Mouse (Mus musculus) liver, embryonic 13.5 days (tissue): ENCODE measurements around the gene Ccser2. TPM values are rescaled to one million over a fixed set of nuclear protein-coding genes. Genes with fewer than 3 reads are reported as not detected.
A peak's percentile ranks its signal among the peaks of the same experiment; 100 is the strongest.

Experiments
- ATAC-seq: fragments of 200-750 bp; cut with Nextera tagmentation; 2 replicates; pipeline ENCODE4 v1.8.0; 2017; ENCODE audit warnings: low read depth, mild to moderate bottlenecking, moderate number of reproducible peaks, moderate library complexity
- DNase-seq: peaks from one replicate; pipeline ENCODE4 v3.0.0; 2022
- H3K27ac ChIP-seq: fragments of 300-500 bp; sonication (generic); 2 replicates; pipeline ENCODE4 v1.5.1; 2015; ENCODE audit warnings: moderate library complexity, mild to moderate bottlenecking, inconsistent platforms
- H3K27me3 ChIP-seq: fragments of 300-500 bp; sonication (generic); 2 replicates; pipeline ENCODE4 v1.6.1; 2015; ENCODE audit warnings: mild to moderate bottlenecking, inconsistent platforms
- H3K36me3 ChIP-seq: fragments of 300-500 bp; sonication (generic); 2 replicates; pipeline ENCODE4 v1.6.1; 2015; ENCODE audit warnings: mild to moderate bottlenecking, inconsistent platforms
- H3K4me1 ChIP-seq: fragments of 300-500 bp; sonication (generic); replicated peaks from 2 replicates; pipeline ENCODE4 v1.6.1; 2015; ENCODE audit warnings: inconsistent platforms
- H3K4me2 ChIP-seq: fragments of 300-500 bp; sonication (generic); 2 replicates; pipeline ENCODE4 v1.6.1; 2015; ENCODE audit warnings: inconsistent platforms, mild to moderate bottlenecking, moderate library complexity
- H3K4me3 ChIP-seq: fragments of 300-500 bp; sonication (generic); replicated peaks from 2 replicates; pipeline ENCODE4 v1.5.1; 2015; ENCODE audit warnings: mild to moderate bottlenecking, inconsistent platforms
- H3K9ac ChIP-seq: fragments of 300-500 bp; sonication (generic); 2 replicates; pipeline ENCODE4 v1.6.1; 2015; ENCODE audit warnings: mild to moderate bottlenecking, inconsistent platforms
- H3K9me3 ChIP-seq: fragments of 300-500 bp; sonication (generic); replicated peaks from 2 replicates; pipeline ENCODE4 v1.6.1; 2016; ENCODE audit warnings: inconsistent platforms
- WGBS: fragments of 180-500 bp; shearing (Covaris S2); methylation state at CpG from one replicate; pipeline ENCODE4 v1.1.7; 2015; ENCODE audit not compliant: insufficient replicate concordance; 5-methylcytosine and 5-hydroxymethylcytosine counted together
- polyA plus RNA-seq: library from polyadenylated mRNA; unstranded; fragments of >200 nt; fragmentation: Nextera tagmentation; extraction: Ambion mirVana; gene quantifications from 2 replicates; pipeline ENCODE4 v1.2.1, GENCODE M21; 2015

Ccser2 gene
- polyA plus RNA-seq, 1 experiment from 2014 or later = 6.4 TPM

DNA sequence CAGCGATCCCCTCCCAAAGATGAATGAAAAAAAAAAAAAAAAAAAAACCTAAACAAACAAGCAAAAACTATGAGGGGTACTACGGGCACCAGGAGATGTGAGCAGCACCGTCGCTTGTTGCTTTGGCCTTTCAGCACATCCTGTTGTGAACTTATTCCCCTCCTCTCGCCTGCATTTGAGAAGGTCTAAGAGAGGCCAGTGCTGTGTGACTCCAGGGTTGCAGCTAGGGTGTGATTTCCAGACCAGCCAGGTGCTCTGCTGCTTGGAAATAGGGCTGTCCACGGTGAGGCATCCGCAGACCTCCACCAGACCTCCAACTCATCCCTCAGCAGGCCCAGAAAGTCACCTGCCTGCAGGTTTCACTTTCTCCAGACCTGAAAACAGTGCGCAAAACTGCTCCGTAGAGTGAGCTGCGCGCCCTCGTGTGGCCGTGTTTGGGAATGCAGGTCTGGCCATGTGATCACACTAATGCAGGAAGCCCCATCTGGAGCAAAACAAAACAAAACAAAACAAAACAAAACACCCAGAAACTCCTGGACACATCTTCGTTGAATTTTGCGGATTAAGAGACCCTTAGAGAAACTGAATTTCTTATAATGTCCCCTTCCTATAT lies 104.6 kb downstream of the Ccser2 start:
- no peaks in the 10 kb centered on the region for H3K9me3 ChIP-seq
- no peaks in the 10 kb centered on the region for H3K27me3 ChIP-seq
- no peaks in the 10 kb centered on the region for H3K36me3 ChIP-seq
- H3K4me3 ChIP-seq = peak overlapping the region; percentile 45
- 15% methylated on average over 15 of the region's 15 CpGs for WGBS
- H3K27ac ChIP-seq = no peak overlapping the region
- H3K9ac ChIP-seq = peak overlapping the region; percentile 49; the same call in 1 of the 2 replicates
- peak overlapping the region; percentile 67 for H3K4me2 ChIP-seq
- ATAC-seq (peak; percentile 61; the same call in 1 of the 2 replicates), DNase-seq (peak; percentile 23)
- peaks cover 7% of the 10 kb centered on the region; the same call in 1 of the 2 replicates for H3K4me1 ChIP-seq

DNA sequence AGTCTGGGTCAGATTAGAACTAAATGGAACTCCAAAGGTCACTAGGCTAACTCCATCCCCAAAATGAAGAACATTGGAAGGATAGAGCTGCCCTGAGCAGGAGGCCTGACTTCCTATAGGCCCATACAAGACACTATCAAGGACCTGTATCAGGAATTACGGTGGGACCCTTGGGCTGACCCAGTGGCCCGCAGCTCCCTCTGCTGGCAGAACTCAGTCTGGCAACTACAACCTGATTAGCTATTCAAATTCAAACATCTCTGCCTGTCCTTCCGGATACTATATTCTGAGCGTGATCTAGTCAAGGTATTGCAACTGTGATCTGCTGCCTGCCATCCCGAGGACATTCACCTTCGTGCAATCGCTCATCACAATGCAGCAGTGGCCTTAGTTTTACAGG lies 106.2 kb downstream of the Ccser2 start:
- H3K9ac ChIP-seq = no peak overlapping the region
- H3K27ac ChIP-seq = no peak overlapping the region
- WGBS = 17% methylated on average over 7 of the region's 7 CpGs
- ATAC-seq = no peak
- H3K4me1 ChIP-seq = peaks cover 7% of the 10 kb centered on the region; the same call in 1 of the 2 replicates
- no peak overlapping the region for H3K4me3 ChIP-seq
- DNase-seq = no peak
- H3K9me3 ChIP-seq = no peaks in the 10 kb centered on the region
- H3K4me2 ChIP-seq = no peak overlapping the region
- H3K36me3 ChIP-seq = no peaks in the 10 kb centered on the region
- H3K27me3 ChIP-seq = no peaks in the 10 kb centered on the region

DNA sequence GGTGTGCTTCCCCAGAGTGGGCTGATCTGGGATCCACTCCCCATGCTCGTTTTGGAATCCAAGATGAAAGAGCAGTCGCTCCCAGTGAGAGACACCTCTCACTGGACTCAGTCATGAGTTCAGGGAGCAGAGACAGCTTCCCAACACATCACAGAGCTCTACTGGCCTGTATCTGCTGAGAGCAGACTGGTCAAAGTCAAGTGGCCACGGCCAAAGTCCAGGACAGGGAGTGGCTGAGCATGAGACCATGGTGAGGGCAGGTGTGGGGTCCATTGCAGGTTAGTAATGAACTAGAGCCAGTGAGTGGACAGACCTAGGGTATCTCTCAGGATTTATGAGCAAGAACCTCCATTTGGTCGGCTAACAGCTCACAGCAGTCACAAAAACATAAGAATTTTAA lies 109.6 kb downstream of the Ccser2 start:
- no peak for ATAC-seq
- WGBS = 44% methylated on average over 4 of the region's 4 CpGs
- no peak overlapping the region for H3K27ac ChIP-seq

DNA sequence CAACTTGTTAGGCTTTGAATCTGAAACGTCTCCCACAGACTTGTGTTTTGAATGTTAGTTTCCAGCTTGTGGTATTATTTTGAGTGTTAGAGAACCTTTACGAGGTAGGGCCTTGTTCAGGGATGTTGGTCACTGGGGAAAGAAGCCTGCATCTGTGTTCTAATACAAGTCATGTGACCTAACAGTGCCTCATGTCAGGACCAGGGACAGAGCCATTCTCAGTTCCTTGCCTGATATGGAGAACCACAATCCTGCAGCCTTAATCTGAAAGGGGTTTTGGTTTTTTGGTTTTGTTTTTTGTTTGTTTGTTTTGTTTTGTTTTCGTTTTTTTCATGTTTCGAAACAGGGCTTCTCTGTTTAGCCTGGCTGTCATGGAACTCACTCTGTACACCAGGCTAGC lies 115.6 kb downstream of the Ccser2 start:
- H3K4me3 ChIP-seq = no peak overlapping the region
- no peak overlapping the region for H3K4me2 ChIP-seq
- ATAC-seq (no peak), DNase-seq (no peak)
- no peaks in the 10 kb centered on the region for H3K36me3 ChIP-seq
- H3K4me1 ChIP-seq = no peaks in the 10 kb centered on the region
- no peak overlapping the region for H3K9ac ChIP-seq
- no peak overlapping the region for H3K27ac ChIP-seq
- no peaks in the 10 kb centered on the region for H3K27me3 ChIP-seq
- WGBS = 39% methylated on average over 4 of the region's 4 CpGs
- H3K9me3 ChIP-seq = no peaks in the 10 kb centered on the region

More for the DNA sequence above, 109.6 kb downstream of the Ccser2 start:
- Histone ChIP-seq H3K9ac (no peak overlapping the region), H3K4me3 (no peak overlapping the region), H3K9me3 (no peaks in the 10 kb centered on the region), H3K36me3 (no peaks in the 10 kb centered on the region), H3K4me2 (no peak overlapping the region), H3K27me3 (no peaks in the 10 kb centered on the region), H3K4me1 (peaks cover 5% of the 10 kb centered on the region; the same call in 1 of the 2 replicates)
- no peak for DNase-seq

DNA sequence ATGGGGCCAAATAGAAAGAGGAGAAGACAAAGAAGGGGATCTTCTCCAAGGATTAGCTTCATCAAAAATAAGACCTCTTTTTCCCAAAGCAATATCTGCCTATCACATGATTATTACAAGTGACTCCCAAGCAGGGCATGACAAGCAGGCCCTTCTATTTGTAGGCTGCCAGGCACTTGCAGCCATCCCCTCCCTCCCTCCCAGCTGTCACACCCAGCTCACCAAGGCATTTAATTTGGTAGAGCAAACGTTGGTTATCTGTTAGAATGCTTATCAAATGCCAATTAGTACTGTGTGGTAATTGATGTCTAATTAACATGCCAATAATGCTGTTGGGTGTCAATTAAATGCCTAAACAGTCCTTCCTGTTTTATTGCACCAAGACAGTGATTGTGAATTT lies 119.7 kb downstream of the Ccser2 start:
- no peaks in the 10 kb centered on the region for H3K9me3 ChIP-seq
- H3K4me2 ChIP-seq = no peak overlapping the region
- H3K4me3 ChIP-seq = no peak overlapping the region
- ATAC-seq (no peak), DNase-seq (no peak)
- 9% methylated on average over 1 of the region's 1 CpGs for WGBS
- no peaks in the 10 kb centered on the region for H3K36me3 ChIP-seq
- no peaks in the 10 kb centered on the region for H3K27me3 ChIP-seq
- H3K27ac ChIP-seq = no peak overlapping the region
- H3K4me1 ChIP-seq = no peaks in the 10 kb centered on the region
- H3K9ac ChIP-seq = no peak overlapping the region

Other genes with a start within 250 kb of the Ccser2 start
- gene Rgr, start 80.2 kb upstream of the Ccser2 start, polyA plus RNA-seq = not detected in 2 replicates
- gene Lrit1, start 86.1 kb upstream of the Ccser2 start, polyA plus RNA-seq = not detected in 2 replicates
- not detected in 2 replicates for gene Lrit2, start 99.2 kb upstream of the Ccser2 start, polyA plus RNA-seq
- 0.03 TPM in 1 of 2 replicates, not detected in the other for gene Cdhr1, start 129.6 kb upstream of the Ccser2 start, polyA plus RNA-seq
- 0.18 and 0.30 TPM in 2 replicates for gene 2610528A11Rik, start 145.2 kb upstream of the Ccser2 start, polyA plus RNA-seq
- 265 and 293 TPM in 2 replicates for gene Ghitm, start 166.5 kb upstream of the Ccser2 start, polyA plus RNA-seq